Mouse (Mus musculus) midbrain, embryonic 11.5 days (tissue): ENCODE data around the gene Grm4. TPM values are rescaled to one million over a fixed set of nuclear protein-coding genes. Genes with fewer than 3 reads are reported as not detected.

ENCODE experiments used
- ATAC-seq: fragments of 200-750 bp; cut with Nextera tagmentation; 2 replicates; pipeline ENCODE4 v1.8.0; 2017; ENCODE audit warnings: moderate TSS enrichment, moderate library complexity; ENCODE audit not compliant: low FRiP score
- DNase-seq: peaks from one replicate; pipeline ENCODE4 v3.0.0; 2015; ENCODE audit warnings: low spot score; ENCODE audit errors: missing footprints
- H3K27ac ChIP-seq: fragments of 300-500 bp; sonication (generic); 2 replicates; pipeline ENCODE4 v1.5.1; 2014; ENCODE audit warnings: low read depth, low read length
- H3K27me3 ChIP-seq: fragments of 300-500 bp; sonication (generic); 2 replicates; pipeline ENCODE4 v1.6.1; 2014; ENCODE audit warnings: mild to moderate bottlenecking, low read length, moderate library complexity, mixed read lengths; ENCODE audit not compliant: control insufficient read depth, insufficient read depth
- H3K36me3 ChIP-seq: fragments of 300-500 bp; sonication (generic); 2 replicates; pipeline ENCODE4 v1.6.1; 2014; ENCODE audit warnings: mild to moderate bottlenecking, low read length, moderate library complexity, mixed read lengths; ENCODE audit not compliant: control insufficient read depth, insufficient read depth
- H3K4me1 ChIP-seq: fragments of 300-500 bp; sonication (generic); 2 replicates; pipeline ENCODE4 v1.6.1; 2014; ENCODE audit warnings: low read length; ENCODE audit not compliant: control insufficient read depth, insufficient read depth
- H3K4me2 ChIP-seq: fragments of 300-500 bp; sonication (generic); 2 replicates; pipeline ENCODE4 v1.6.1; 2014; ENCODE audit warnings: mild to moderate bottlenecking, moderate library complexity
- H3K4me3 ChIP-seq: fragments of 300-500 bp; sonication (generic); 2 replicates; pipeline ENCODE4 v1.5.1; 2014; ENCODE audit warnings: low read depth, low read length
- H3K9ac ChIP-seq: fragments of 300-500 bp; sonication (generic); 2 replicates; pipeline ENCODE4 v1.6.1; 2014; ENCODE audit warnings: low read length
- H3K9me3 ChIP-seq: fragments of 300-500 bp; sonication (generic); 2 replicates; pipeline ENCODE4 v1.6.1; 2016; ENCODE audit warnings: low read length; ENCODE audit not compliant: control insufficient read depth
- WGBS: fragments of 180-500 bp; shearing (Covaris S2); extraction: QIAGEN DNeasy Blood & Tissue Kit; methylation state at CpG from one replicate; pipeline ENCODE4 v1.1.7; 2014; 5-methylcytosine and 5-hydroxymethylcytosine counted together
- polyA plus RNA-seq: library from polyadenylated mRNA; unstranded; fragments of >200 nt; fragmentation: Nextera tagmentation; extraction: Ambion mirVana; gene quantifications from 2 replicates; pipeline ENCODE4 v1.2.1, GENCODE M21; 2014

Grm4 gene
- polyA plus RNA-seq, 1 experiment from 2014 or later = 3.5 TPM

GRCm38 (mm10) chr17:27552215-27553201 lies 31.3 kb upstream of the Grm4 start:
- Histone ChIP-seq H3K4me1 (peaks cover 24% of the 10 kb centered on the region), H3K27ac (no peak overlapping the region), H3K27me3 (no peaks in the 10 kb centered on the region), H3K9ac (no peak overlapping the region), H3K4me3 (no peak overlapping the region), H3K36me3 (no peaks in the 10 kb centered on the region), H3K4me2 (no peak overlapping the region), H3K9me3 (no peaks in the 10 kb centered on the region)
- DNase-seq (no peak), ATAC-seq (no peak)
- WGBS = 81% methylated on average over 23 of the region's 23 CpGs

- Histone ChIP-seq H3K9me3 (no peaks in the 10 kb centered on the region), H3K36me3 (no peaks in the 10 kb centered on the region), H3K27ac (no peak overlapping the region), H3K9ac (no peak overlapping the region; the same call in 1 of the 2 replicates), H3K27me3 (no peaks in the 10 kb centered on the region), H3K4me3 (no peak overlapping the region), H3K4me2 (no peak overlapping the region), H3K4me1 (peaks cover 24% of the 10 kb centered on the region)
- WGBS = 61% methylated on average over 10 of the region's 10 CpGs
- ATAC-seq (no peak), DNase-seq (no peak)
Measured at GRCm38 (mm10) chr17:27551393-27551940, 30.3 kb upstream of the Grm4 start.

- Histone ChIP-seq H3K4me3 (no peak overlapping the region), H3K9me3 (no peaks in the 10 kb centered on the region), H3K4me2 (no peak overlapping the region), H3K9ac (peak overlapping the region; percentile 21; the same call in 1 of the 2 replicates), H3K27ac (no peak overlapping the region), H3K27me3 (no peaks in the 10 kb centered on the region), H3K4me1 (peaks cover 11% of the 10 kb centered on the region), H3K36me3 (no peaks in the 10 kb centered on the region)
- 40% methylated on average over 8 of the region's 8 CpGs for WGBS
- ATAC-seq (no peak), DNase-seq (no peak)
Measured at GRCm38 (mm10) chr17:27549234-27549633, 28.0 kb upstream of the Grm4 start.

- H3K4me3 ChIP-seq = no peak overlapping the region
- H3K36me3 ChIP-seq = no peaks in the 10 kb centered on the region
- DNase-seq (no peak), ATAC-seq (no peak)
- no peak overlapping the region for H3K4me2 ChIP-seq
- no peak overlapping the region for H3K9ac ChIP-seq
- H3K27ac ChIP-seq = no peak overlapping the region
- no peaks in the 10 kb centered on the region for H3K27me3 ChIP-seq
- 77% methylated on average over 9 of the region's 9 CpGs for WGBS
- peaks cover 11% of the 10 kb centered on the region for H3K4me1 ChIP-seq
- no peaks in the 10 kb centered on the region for H3K9me3 ChIP-seq
Measured at GRCm38 (mm10) chr17:27547253-27547868, 26.2 kb upstream of the Grm4 start.

GRCm38 (mm10) chr17:27546574-27547085 lies 25.4 kb upstream of the Grm4 start:
- Histone ChIP-seq H3K4me3 (no peak overlapping the region), H3K4me2 (no peak overlapping the region), H3K27ac (no peak overlapping the region), H3K9ac (no peak overlapping the region), H3K36me3 (no peaks in the 10 kb centered on the region), H3K4me1 (peaks cover 11% of the 10 kb centered on the region), H3K27me3 (no peaks in the 10 kb centered on the region), H3K9me3 (no peaks in the 10 kb centered on the region)
- no peak for DNase-seq
- no peak for ATAC-seq
- WGBS = 58% methylated on average over 7 of the region's 7 CpGs

- no peaks in the 10 kb centered on the region for H3K9me3 ChIP-seq
- H3K4me2 ChIP-seq = no peak overlapping the region
- H3K36me3 ChIP-seq = no peaks in the 10 kb centered on the region
- WGBS = 54% methylated on average over 12 of the region's 12 CpGs
- H3K4me3 ChIP-seq = no peak overlapping the region
- ATAC-seq (no peak), DNase-seq (no peak)
- H3K27ac ChIP-seq = no peak overlapping the region
- H3K27me3 ChIP-seq = no peaks in the 10 kb centered on the region
- no peak overlapping the region for H3K9ac ChIP-seq
- H3K4me1 ChIP-seq = peaks cover 11% of the 10 kb centered on the region
Measured at GRCm38 (mm10) chr17:27545991-27546390, 24.8 kb upstream of the Grm4 start.

- Histone ChIP-seq H3K4me3 (no peak overlapping the region), H3K36me3 (no peaks in the 10 kb centered on the region), H3K9me3 (no peaks in the 10 kb centered on the region), H3K27me3 (no peaks in the 10 kb centered on the region), H3K27ac (no peak overlapping the region), H3K9ac (no peak overlapping the region), H3K4me1 (peaks cover 11% of the 10 kb centered on the region), H3K4me2 (no peak overlapping the region)
- ATAC-seq = no peak
- WGBS = 85% methylated on average over 11 of the region's 11 CpGs
- no peak for DNase-seq
Measured at GRCm38 (mm10) chr17:27544551-27544950, 23.3 kb upstream of the Grm4 start.

- 79% methylated on average over 3 of the region's 3 CpGs for WGBS
- ATAC-seq (no peak), DNase-seq (no peak)
- H3K36me3 ChIP-seq = no peaks in the 10 kb centered on the region
- H3K4me3 ChIP-seq = no peak overlapping the region
- H3K27me3 ChIP-seq = no peaks in the 10 kb centered on the region
- H3K9me3 ChIP-seq = no peaks in the 10 kb centered on the region
- peaks cover 2% of the 10 kb centered on the region; the same call in 1 of the 2 replicates for H3K4me1 ChIP-seq
- H3K4me2 ChIP-seq = no peak overlapping the region
- H3K9ac ChIP-seq = no peak overlapping the region
- H3K27ac ChIP-seq = no peak overlapping the region
Measured at GRCm38 (mm10) chr17:27541984-27542383, 20.8 kb upstream of the Grm4 start.

- no peak for DNase-seq
- ATAC-seq = no peak
- Histone ChIP-seq H3K9me3 (no peaks in the 10 kb centered on the region), H3K27me3 (no peaks in the 10 kb centered on the region), H3K9ac (no peak overlapping the region), H3K4me1 (peaks cover 2% of the 10 kb centered on the region; the same call in 1 of the 2 replicates), H3K4me3 (no peak overlapping the region), H3K36me3 (no peaks in the 10 kb centered on the region), H3K27ac (no peak overlapping the region), H3K4me2 (no peak overlapping the region)
- WGBS = 78% methylated on average over 2 of the region's 2 CpGs
Measured at GRCm38 (mm10) chr17:27541261-27541660, 20.1 kb upstream of the Grm4 start.
